Mouse (Mus musculus): ENCODE measurements around the gene Egfr.

- TF ChIP-seq CTCF (IDR thresholded peaks at IDR 0.05) (no peak), EP300 (IDR thresholded peaks at IDR 0.05) (no peak)
Observed at GRCm38 (mm10) chr11:16914756-16915155, 162.8 kb downstream of the Egfr start.

Measured in lung, postnatal 0 days (tissue).